21 mouse cellular contexts compared by ENCODE assay signal in genomic region chr10:50586556-50586955, GRCm38 (mm10). TPM values are rescaled to one million over a fixed set of nuclear protein-coding genes. Genes with fewer than 3 reads are reported as not detected.
DNase-seq lines count a peak whose midpoint lies in the region.
"Had no signal": no experiment of that assay in that cellular context is flagged by ENCODE, and none has a peak within 500 bp of the region (broad histone marks: within the 10 kb centered on the region; RNA-seq: fewer than 3 reads in every experiment).

No protein-coding gene starts in this region.

- DNase-seq in 3134 (ENCODE audit: extremely low read depth, insufficient read length, low spot score), result peak; percentile 10
- DNase-seq in 3T3-L1 (ENCODE audit: low read depth, low spot score), result peak; percentile 74
- peak; percentile 83 for DNase-seq in 416B (ENCODE audit: low read depth)
- DNase-seq in NIH3T3 (ENCODE audit: low read depth), result peak; percentile 37
- no peak for DNase-seq in retina, postnatal 1 day
- no peak for DNase-seq in yolk sac, embryonic 10.5 days (ENCODE audit: low spot score)
- no peak for DNase-seq in frontal cortex, adult 2 months (ENCODE audit: extremely low spot score in 1 of 2, low spot score in 1 of 2)
- DNase-seq in liver, result no peak
- DNase-seq: adrenal gland, adult 2 months; adrenal gland, adult 8-10 months; adrenal gland, postnatal 10 days; adrenal gland, postnatal 14 days; adrenal gland, postnatal 25 days; adrenal gland, postnatal 36 days; B cell, adult 2 months; cerebellum, adult 11 months; cerebellum, adult 11-12 months; cerebellum, adult 18-20 months; cerebellum, adult 2 months; cerebellum, adult 8-10 months; cerebellum, adult 9-10 months had no signal

RNA-seq across cellular contexts. Expression of gene Ascc3, which starts 5.9 kb away (rescaled TPM):
- 14.2 and 15.9 TPM in 2 replicates for polyA plus RNA-seq in frontal cortex, adult 2 months (2012; rRNA removed)

Comparison
In these comparisons a context has a peak if more than half of its experiments do, and no peak if none do; other contexts are left out.
1. DNase-seq: peak in 3134 (single experiment), 3T3-L1 (single experiment), 416B (single experiment) and NIH3T3 (single experiment); none in retina, postnatal 1 day (single experiment), yolk sac, embryonic 10.5 days (single experiment), frontal cortex, adult 2 months (0 of 2) and liver (single experiment).